Mouse (Mus musculus) liver, adult 2 months (tissue): ENCODE data around the gene Tnni3k. TPM values are rescaled to one million over a fixed set of nuclear protein-coding genes. Genes with fewer than 3 reads are reported as not detected.
A peak's percentile ranks its signal among the peaks of the same experiment; 100 is the strongest.

Experiments
- DNase-seq: peaks from one replicate; pipeline ENCODE4 v3.0.0-alpha.2; 2011; ENCODE audit warnings: low read depth, low spot score; ENCODE audit errors: extremely low read depth
- H3K27ac ChIP-seq: fragments of 200-500 bp; replicated peaks from 2 replicates; pipeline ENCODE4 v1.5.1; 2012; ENCODE audit warnings: low read depth, mild to moderate bottlenecking, control low read depth, inconsistent platforms, low read length; ENCODE audit not compliant: insufficient read depth
- H3K27me3 ChIP-seq: fragments of 200-500 bp; 2 replicates; pipeline ENCODE4 v1.6.1; 2012; ENCODE audit warnings: mild to moderate bottlenecking, moderate library complexity, low read length, inconsistent platforms; ENCODE audit not compliant: control insufficient read depth, insufficient read depth
- H3K36me3 ChIP-seq: fragments of 200-500 bp; 2 replicates; pipeline ENCODE4 v1.6.1; 2012; ENCODE audit warnings: low read length, inconsistent platforms; ENCODE audit not compliant: control insufficient read depth, insufficient read depth
- H3K4me1 ChIP-seq: fragments of 200-500 bp; 2 replicates; pipeline ENCODE4 v1.6.1; 2011; ENCODE audit warnings: low read length; ENCODE audit not compliant: control insufficient read depth, insufficient read depth
- H3K4me3 ChIP-seq: fragments of 200-500 bp; 2 replicates; pipeline ENCODE4 v1.5.1; 2011; ENCODE audit warnings: low read depth, mild to moderate bottlenecking, control low read depth, low read length, moderate library complexity; ENCODE audit not compliant: insufficient read depth
- H3K79me2 ChIP-seq: fragments of 200-500 bp; 2 replicates; pipeline ENCODE4 v1.6.1; 2012; ENCODE audit warnings: inconsistent platforms, mild to moderate bottlenecking, low read length, moderate library complexity; ENCODE audit not compliant: control insufficient read depth, insufficient read depth
- H3K9ac ChIP-seq: fragments of 200-500 bp; 2 replicates; pipeline ENCODE4 v1.6.1; 2012; ENCODE audit warnings: low read depth, mild to moderate bottlenecking, control low read depth, inconsistent platforms, low read length
- CTCF ChIP-seq: fragments of 200-500 bp; IDR thresholded peaks from 2 replicates; pipeline ENCODE4 v1.5.1; 2011; ENCODE audit warnings: low read depth, low read length, control low read depth
- POLR2A ChIP-seq: fragments of 200-500 bp; IDR thresholded peaks from 2 replicates; pipeline ENCODE4 v1.6.1; 2011; ENCODE audit warnings: low read length, control low read depth; ENCODE audit not compliant: insufficient read depth; ENCODE audit errors: extremely low read depth
- WGBS: fragments of 180-500 bp; shearing (Covaris S2); methylation state at CpG from one replicate; pipeline ENCODE4 v1.1.7; 2018; 5-methylcytosine and 5-hydroxymethylcytosine counted together
- polyA plus RNA-seq: library from polyadenylated mRNA; depleted of rRNA; stranded (reverse); fragments of >200 nt; gene quantifications from 2 replicates; pipeline ENCODE4 v1.2.3, GENCODE M21; 2012
- total RNA-seq: library from RNA; depleted of rRNA; stranded (reverse); fragments of >200 nt; gene quantifications from 2 replicates; pipeline ENCODE4 v1.2.3, GENCODE M21; 2014

Gene Tnni3k
- total and polyA plus RNA-seq, 2 experiments = not detected

GRCm38 (mm10) chr3:154927757-154928156, 127.5 kb downstream of the Tnni3k start:
- Histone ChIP-seq H3K27ac (no peak overlapping the region), H3K4me1 (no peaks in the 10 kb centered on the region), H3K27me3 (no peaks in the 10 kb centered on the region), H3K36me3 (no peaks in the 10 kb centered on the region), H3K79me2 (no peaks in the 10 kb centered on the region), H3K4me3 (no peak overlapping the region), H3K9ac (no peak overlapping the region)
- DNase-seq = no peak
- TF ChIP-seq CTCF (no peak), POLR2A (no peak)
- 72% methylated on average over 8 of the region's 8 CpGs for WGBS

- no peaks in the 10 kb centered on the region for H3K4me1 ChIP-seq
- no peaks in the 10 kb centered on the region for H3K79me2 ChIP-seq
- no peak for DNase-seq
- H3K27me3 ChIP-seq = no peaks in the 10 kb centered on the region
- H3K36me3 ChIP-seq = no peaks in the 10 kb centered on the region
- WGBS = 80% methylated on average over 8 of the region's 8 CpGs
- no peak overlapping the region for H3K4me3 ChIP-seq
- no peak overlapping the region for H3K9ac ChIP-seq
- TF ChIP-seq CTCF = no peak
- no peak for TF ChIP-seq POLR2A
- H3K27ac ChIP-seq = no peak overlapping the region
Measured at GRCm38 (mm10) chr3:154924936-154925335, 130.3 kb downstream of the Tnni3k start.

- 24% methylated on average over 1 of the region's 1 CpGs for WGBS
- TF ChIP-seq CTCF = no peak
- TF ChIP-seq POLR2A = no peak
Measured at GRCm38 (mm10) chr3:154915566-154915965, 139.6 kb downstream of the Tnni3k start.

GRCm38 (mm10) chr3:154913641-154914040, 141.6 kb downstream of the Tnni3k start:
- WGBS = 70% methylated on average over 6 of the region's 6 CpGs
- H3K9ac ChIP-seq = no peak overlapping the region
- no peak overlapping the region for H3K27ac ChIP-seq
- no peak overlapping the region for H3K4me3 ChIP-seq
- H3K36me3 ChIP-seq = no peaks in the 10 kb centered on the region
- no peaks in the 10 kb centered on the region for H3K79me2 ChIP-seq
- no peak for DNase-seq
- TF ChIP-seq CTCF (no peak), POLR2A (no peak)
- no peaks in the 10 kb centered on the region for H3K4me1 ChIP-seq
- H3K27me3 ChIP-seq = no peaks in the 10 kb centered on the region

More at GRCm38 (mm10) chr3:154915566-154915965, 139.6 kb downstream of the Tnni3k start:
- Histone ChIP-seq H3K36me3 (no peaks in the 10 kb centered on the region), H3K4me1 (no peaks in the 10 kb centered on the region), H3K27me3 (no peaks in the 10 kb centered on the region), H3K4me3 (no peak overlapping the region), H3K27ac (no peak overlapping the region), H3K79me2 (no peaks in the 10 kb centered on the region), H3K9ac (no peak overlapping the region)
- no peak for DNase-seq

GRCm38 (mm10) chr3:154896737-154897136, 158.5 kb downstream of the Tnni3k start:
- H3K79me2 ChIP-seq = no peaks in the 10 kb centered on the region
- H3K4me1 ChIP-seq = no peaks in the 10 kb centered on the region
- no peak overlapping the region for H3K27ac ChIP-seq
- DNase-seq = no peak
- H3K9ac ChIP-seq = no peak overlapping the region
- 66% methylated on average over 7 of the region's 7 CpGs for WGBS
- no peaks in the 10 kb centered on the region for H3K27me3 ChIP-seq
- no peaks in the 10 kb centered on the region for H3K36me3 ChIP-seq
- no peak overlapping the region for H3K4me3 ChIP-seq
- TF ChIP-seq CTCF (peak; percentile 41; the same call in 1 of the 2 replicates), POLR2A (no peak)

- no peak overlapping the region for H3K4me3 ChIP-seq
- no peaks in the 10 kb centered on the region for H3K36me3 ChIP-seq
- no peak for DNase-seq
- no peaks in the 10 kb centered on the region for H3K4me1 ChIP-seq
- H3K9ac ChIP-seq = no peak overlapping the region
- no peaks in the 10 kb centered on the region for H3K27me3 ChIP-seq
- 80% methylated on average over 3 of the region's 3 CpGs for WGBS
- H3K79me2 ChIP-seq = no peaks in the 10 kb centered on the region
- TF ChIP-seq CTCF (no peak), POLR2A (no peak)
- no peak overlapping the region for H3K27ac ChIP-seq
Measured at GRCm38 (mm10) chr3:154893225-154893624, 162.0 kb downstream of the Tnni3k start.
